Mouse (Mus musculus) liver, adult 10 weeks (tissue): ENCODE measurements around the gene Ikzf2. TPM values are rescaled to one million over a fixed set of nuclear protein-coding genes. Genes with fewer than 3 reads are reported as not detected.

ENCODE experiments used
- polyA plus RNA-seq: library from polyadenylated mRNA; stranded (reverse); fragments of 350-450 nt; fragmentation: Illumina TruSeq; extraction: RNeasy Lipid Tissue Mini Kit (QIAGEN cat#74804); gene quantifications from one replicate; pipeline ENCODE4 v1.2.3, GENCODE M21; 2014; ENCODE audit warnings: low read depth, low replicate concordance

Gene Ikzf2
- polyA plus RNA-seq: 0.29 TPM

DNA sequence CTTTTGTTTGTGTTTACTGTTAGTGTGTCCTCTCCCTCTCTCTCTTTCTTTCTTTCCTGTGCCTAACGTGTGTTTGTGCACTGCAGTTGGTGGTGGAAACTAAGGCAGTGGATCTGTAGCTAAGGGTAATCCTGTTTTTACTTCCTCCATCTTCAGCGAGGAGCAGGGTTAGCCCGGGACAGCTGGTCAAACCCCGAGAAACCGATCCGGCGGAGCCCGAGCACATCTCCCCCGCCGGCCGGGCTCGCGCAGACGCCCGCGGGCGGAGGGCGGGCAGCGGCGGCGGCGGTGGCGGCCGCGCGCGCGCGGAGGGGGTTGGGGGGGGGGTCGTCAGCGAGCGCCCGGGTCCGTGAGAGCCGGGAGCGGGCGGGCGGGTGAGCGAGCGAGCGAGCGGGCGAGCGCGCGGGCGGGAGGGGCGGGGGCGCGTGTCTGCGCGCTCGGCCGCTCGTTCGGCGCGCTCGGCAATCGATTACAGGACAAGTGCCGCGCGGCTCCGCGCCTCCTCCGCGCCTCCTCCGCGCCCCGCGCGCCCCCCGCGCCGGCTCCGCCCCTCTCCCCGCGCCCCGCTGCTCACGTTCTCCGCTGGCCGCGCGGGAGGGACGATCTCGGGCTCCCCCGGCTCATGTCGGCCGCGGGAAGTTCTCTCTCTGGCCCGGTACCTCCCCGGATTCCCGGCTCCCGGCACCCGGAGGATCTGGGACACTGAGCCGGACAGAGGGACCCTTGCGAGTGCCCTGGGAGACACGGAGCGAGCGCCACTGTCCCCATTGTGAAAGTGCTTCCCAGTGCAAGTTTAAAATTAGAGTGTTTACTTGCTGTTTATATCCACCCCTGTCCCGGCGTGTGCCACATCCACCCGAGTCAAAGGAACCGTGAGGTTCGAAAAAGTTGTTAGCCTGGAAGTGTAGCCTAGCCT, at the start of gene Ikzf2:
Gene Ikzf2 (minus strand): TSS at position 170 of the 916 bp plus-strand sequence.

Other genes with a start within 250 kb of the Ikzf2 start
- not detected for gene Spag16, start 139.7 kb upstream of the Ikzf2 start, polyA plus RNA-seq